Mouse (Mus musculus) heart, postnatal 4 days (tissue): ENCODE measurements around the gene Mdm2. TPM values are rescaled to one million over a fixed set of nuclear protein-coding genes. Genes with fewer than 3 reads are reported as not detected.
"Not testable (repeated sequence)": the region's sequence is repeated elsewhere in the genome, so short reads cannot be mapped to it uniquely, and the experiment has no call there.

Experiments used
- DNase-seq: peaks from one replicate; pipeline ENCODE4 v3.0.0; 2021
- total RNA-seq, 2 experiments: library from RNA; stranded (reverse); gene quantifications; 2 replicates each; pipeline ENCODE4 v1.2.3; 2021

The Mdm2 gene
- total RNA-seq, 2 experiments from 2014 or later = 48.4 to 50.8 TPM

DNA sequence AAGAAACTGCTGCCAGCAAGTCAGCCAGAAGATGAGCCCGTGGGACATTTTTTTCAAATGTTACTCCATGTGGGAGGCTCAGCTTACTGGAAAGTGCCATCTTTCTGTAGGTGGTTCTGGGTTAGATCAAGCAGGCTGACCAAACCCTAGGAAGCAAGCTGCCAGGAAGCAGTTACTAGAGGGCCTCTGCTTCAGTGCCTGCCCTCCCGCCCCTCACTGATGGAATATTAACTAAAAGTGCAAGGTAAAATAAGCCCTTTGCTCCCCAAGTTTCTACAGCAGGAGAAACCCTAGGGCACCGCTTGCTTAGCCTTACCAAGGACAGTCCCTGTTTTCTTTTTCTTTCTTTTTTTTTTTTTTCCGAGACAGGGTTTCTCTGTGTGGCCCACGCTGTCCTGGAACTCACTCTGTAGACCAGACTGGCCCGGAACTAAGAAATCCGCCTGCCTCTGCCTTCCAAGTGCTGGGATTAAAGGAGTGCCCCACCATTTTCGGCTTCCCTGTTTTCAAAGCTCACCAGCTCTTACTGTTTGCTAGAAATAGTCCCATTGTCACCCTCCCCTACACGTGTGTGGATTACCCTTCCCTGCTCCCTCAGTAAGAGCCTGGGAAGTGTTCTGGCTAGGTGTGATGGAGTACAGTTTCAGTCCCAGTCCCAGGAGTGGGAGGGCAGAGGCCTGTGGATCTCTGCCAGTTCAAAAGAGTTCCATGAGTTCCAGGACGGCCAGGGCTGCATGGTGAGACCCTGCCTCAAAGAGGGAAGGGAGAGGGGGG lies 37.9 kb upstream of the Mdm2 start:
- no peak for DNase-seq

- no peak for DNase-seq
These were observed 37.2 kb upstream of the Mdm2 start for GRCm38 (mm10) chr10:117747711-117748110.

DNA sequence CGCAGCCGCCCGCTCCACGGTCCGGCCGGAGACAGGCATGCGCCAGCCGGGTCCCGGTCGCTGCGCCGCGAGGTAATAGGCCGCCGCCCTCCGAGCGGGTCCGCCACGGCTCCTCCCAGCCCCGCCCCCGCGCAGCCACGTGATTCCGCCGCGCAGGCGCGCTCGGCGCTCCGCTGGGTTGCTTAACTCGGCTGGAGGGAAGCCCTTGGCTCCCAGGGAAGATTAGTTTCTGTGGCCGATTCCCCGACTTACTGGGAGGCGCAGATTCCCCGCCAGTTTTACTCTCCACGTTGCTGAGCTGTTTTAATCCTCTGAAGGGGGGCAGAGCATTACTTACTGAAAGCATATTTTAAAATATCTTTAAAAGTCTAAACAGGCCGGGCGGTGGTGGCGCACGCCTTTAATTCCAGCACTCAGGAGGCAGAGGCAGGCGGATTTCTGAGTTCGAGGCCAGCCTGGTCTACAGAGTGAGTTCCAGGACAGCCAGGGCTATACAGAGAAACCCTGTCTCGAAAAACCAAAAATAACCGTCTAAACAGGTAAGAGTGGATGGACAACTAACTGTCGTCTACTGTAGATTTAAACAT lies 35.8 kb upstream of the Mdm2 start, which contains the start of gene Slc35e3:
Gene Slc35e3 (minus strand): TSS at position 69 of the 587 bp plus-strand sequence.
- peak; percentile 98 for DNase-seq

- not testable (repeated sequence) for DNase-seq
These were observed 35.2 kb upstream of the Mdm2 start for GRCm38 (mm10) chr10:117745570-117746296.

DNA sequence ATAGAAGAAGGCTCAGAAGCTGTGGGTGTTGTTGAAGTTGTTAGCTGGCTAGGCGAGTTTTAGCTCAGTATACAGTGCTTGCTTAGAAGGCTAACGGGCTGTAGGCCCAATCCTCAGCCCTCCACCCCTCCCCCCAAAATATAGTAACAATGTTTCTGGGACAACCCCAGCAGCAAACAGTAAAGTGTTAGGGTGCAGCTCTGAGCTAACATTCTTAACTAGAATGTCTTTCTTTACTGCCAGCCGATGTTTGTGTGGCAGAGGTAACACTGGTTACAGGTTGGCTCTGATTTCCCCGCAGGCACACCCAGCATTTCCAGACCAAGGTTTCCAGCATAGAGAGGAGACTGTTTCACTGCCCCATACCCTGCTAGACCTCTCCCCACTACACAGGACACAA lies 33.4 kb upstream of the Mdm2 start:
- DNase-seq = no peak

DNA sequence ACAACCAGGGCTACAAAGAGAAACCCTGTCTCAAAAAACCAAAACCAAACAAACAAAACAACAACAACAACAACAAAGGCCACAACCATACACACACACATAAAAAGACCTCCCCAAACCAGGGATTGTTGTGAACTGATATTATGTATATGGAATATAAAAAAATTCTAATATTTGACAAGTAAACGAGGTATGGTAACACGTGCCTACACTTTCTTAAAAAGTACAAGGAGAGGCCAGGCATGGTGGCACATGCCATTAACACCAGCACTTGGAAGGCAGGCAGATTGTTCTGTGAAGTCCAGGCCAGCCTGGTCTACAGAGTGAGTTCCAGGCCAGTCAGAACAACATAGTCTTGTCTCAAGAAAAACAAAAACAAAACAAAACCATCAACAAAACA lies 32.6 kb upstream of the Mdm2 start:
- DNase-seq = no peak

DNA sequence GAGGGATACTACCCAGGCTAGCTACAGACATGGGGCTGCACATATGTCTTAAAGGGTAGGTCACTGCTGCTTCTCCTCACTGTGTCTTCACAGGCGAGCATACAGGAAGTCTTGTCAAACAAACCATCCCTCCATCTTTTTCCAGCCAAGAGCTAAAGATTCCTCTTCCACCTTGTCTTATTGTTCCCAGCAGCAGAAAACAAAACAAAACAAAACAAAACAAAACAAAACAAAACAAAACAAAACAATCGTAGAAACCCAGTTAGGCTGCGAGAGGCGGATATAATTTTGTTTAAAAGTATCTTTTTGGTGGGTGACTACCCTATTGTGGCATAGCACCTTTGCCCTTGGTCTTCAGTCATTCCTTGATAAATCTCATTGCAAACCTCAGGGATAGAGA lies 32.1 kb upstream of the Mdm2 start:
- DNase-seq = no peak

GRCm38 (mm10) chr10:117741698-117742475 lies 31.3 kb upstream of the Mdm2 start:
- no peak for DNase-seq

DNA sequence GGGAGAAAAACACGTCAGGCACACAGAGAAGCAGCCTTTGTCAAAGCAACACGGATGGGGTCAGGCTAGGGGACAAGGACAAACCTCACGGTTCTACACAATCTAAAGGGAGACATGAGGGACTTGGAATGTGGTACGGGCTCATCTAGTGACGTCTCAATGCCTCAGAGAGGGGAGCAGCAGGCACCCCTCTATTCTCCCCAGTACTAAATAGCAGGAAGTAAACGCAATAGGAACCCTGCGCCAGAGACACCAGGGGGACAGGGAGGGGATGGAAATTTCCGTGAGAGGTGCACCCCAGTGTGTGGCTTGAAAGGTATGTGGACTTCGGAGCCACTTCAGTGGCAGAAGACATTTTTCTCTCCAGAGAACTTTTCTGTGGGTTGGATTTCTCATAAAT lies 30.4 kb upstream of the Mdm2 start:
- DNase-seq = no peak

DNA sequence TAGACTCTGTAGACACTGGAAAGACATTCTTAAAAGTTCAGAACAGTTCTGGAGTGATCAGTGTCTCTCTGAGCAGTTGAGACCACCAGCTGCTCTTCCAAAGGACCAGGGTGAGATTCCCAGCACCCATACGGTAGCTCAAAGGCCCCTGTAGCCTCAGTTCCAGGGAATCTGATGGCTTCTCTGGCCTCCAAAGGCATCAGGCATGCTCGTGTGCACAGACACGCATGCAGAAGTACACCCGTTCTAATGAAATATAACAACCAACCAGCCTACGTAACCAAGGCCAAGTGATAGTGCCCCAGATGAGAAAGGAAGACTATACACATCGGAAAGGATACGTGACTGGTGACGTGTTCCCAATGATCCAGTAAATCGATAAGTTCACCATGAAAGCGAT lies 29.6 kb upstream of the Mdm2 start:
- DNase-seq = no peak

DNA sequence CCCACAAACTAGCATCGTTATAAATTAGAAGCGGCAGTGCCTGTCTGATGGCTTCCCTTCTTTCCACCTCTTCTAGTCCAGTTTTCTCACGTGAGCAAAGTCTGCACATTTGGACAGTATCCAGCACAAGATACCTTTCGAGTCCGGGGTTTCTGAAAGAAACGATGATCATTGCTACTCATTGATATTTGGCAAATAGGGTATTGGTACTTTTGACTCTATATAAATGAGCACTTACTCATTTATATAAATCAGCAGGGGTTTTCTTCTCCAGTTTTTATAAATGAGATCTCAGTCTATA lies 29.0 kb upstream of the Mdm2 start:
- DNase-seq = no peak

DNA sequence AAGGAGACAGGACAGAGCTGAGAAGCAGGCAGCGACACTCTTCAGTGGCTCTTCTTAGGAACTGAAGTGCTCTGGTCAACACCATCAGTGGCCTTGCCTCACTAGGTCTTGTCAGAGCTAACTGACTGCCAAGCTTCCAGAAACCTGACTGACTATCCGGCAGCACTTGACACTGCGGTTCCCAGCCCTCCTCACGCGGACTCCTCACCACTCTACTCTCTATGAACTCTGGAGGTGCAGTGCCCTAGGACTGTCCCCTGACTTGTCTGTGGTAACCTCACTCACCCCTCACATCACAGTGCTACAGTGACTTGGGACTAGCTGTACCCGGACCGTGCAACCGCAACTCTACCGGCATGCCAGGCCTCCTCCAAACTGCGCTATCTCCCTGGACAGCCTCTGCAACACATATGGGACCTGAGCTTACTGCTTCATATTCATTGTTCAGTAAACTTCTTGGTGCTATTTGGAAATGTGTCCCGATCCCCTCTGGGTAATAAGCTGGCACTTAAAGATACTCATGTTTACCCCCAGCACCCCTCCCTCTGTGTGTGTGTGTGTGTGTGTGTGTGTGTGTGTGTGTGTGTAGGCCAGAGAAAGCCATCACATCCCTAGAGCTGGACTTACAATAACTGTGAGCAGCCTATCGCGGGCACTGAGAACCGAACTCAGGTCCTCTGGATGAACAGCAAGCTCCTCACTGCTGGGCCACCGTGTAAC lies 28.5 kb upstream of the Mdm2 start:
- DNase-seq = no peak

DNA sequence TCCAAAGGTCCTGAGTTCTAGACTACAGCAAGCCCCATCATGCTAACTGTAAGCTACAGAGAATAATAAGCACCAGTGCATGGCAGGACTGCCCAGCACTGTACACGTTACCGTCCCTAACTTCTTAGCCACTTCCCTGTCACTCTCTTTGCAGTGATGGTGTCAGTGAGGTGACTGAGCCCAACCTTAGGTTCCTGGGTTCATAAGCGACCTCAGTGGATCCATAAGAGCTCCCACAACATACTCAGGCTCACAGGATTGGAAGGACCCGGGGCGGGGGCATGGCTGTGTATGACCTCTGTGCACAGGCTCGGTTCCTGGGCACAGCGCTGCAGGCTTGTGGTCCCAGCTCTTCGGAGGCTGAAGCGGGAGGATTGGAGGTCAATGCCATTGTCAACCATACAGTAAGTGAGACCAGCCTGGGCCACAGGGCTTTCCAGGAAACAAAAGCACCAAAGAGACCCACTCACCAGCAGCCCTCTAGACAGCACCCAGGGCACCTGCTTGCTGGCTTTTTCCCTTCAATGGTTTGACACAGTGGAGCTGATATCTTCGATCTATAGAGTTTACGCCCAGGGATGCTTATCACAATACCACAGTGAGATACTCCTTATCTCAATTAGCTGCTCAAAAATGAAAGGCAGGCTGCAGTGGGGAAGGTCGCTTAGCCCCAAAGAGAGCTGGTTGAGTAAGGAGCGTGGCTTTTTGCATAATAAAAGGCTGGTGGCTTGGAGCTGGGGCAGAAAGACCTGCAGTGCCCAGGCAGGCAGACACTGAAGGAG lies 27.8 kb upstream of the Mdm2 start:
- no peak for DNase-seq

GRCm38 (mm10) chr10:117737498-117737897 lies 26.9 kb upstream of the Mdm2 start:
- DNase-seq = not testable (repeated sequence)

- no peak for DNase-seq
These were observed 26.5 kb upstream of the Mdm2 start for GRCm38 (mm10) chr10:117737075-117737474.

DNA sequence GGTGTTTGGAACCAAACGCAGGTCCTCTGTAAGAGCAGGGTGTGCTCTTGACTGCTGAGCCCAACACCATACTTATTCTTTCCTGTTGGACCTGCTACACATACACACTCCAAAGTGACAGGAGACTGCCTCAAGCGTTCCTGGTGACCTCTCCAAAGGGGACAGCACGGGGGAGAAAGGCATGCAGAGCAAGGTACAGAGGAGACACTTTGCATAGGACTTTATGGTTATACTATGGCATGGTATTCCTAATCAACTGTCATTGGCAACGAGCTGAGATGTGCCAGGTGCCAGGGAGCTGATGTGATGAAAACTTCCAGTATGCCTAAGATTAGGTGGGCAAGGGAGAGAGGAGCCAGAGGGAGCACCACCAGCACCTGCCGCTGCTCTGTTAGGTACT lies 26.0 kb upstream of the Mdm2 start:
- DNase-seq = no peak

GRCm38 (mm10) chr10:117735396-117735795 lies 24.8 kb upstream of the Mdm2 start:
- not testable (repeated sequence) for DNase-seq

DNA sequence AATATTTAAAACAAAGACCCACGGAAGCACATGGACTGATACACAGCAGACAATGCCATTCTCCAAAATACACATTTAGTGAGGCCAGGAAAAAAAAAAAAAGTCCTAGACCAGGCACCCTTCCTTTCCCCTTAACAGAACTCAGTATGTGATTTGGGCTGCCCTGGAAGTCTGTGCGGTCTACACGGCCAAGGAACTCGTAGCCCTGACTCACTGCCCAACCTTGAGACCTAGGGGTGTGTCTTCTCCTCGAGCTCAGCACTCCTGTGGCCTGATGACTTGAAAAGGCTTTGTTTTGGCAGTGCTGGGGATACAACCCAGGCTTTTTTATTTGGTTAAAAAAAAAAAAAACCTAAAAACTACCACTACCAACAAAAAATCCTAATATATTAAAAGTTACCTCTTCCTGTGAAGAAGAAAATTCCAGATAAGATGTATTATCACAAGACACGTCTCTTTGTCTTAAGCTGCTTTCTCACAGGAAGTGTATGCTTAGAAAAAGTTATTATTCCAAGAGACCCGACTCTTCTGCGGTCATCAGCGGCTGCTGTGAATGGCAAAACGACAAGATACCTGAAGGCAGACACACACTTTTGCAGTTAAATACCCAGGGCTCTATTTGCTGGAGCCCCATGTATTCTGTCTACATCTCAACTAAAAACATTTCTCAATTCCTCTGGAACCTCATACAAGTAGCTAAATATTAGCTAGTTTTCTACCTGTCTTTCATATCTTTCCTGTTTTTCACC lies 23.7 kb upstream of the Mdm2 start:
- not testable (repeated sequence) for DNase-seq

- DNase-seq = not testable (repeated sequence)
These were observed 23.1 kb upstream of the Mdm2 start for GRCm38 (mm10) chr10:117733626-117734025.

GRCm38 (mm10) chr10:117732962-117733592 lies 22.5 kb upstream of the Mdm2 start:
- DNase-seq = no peak
